Mouse (Mus musculus) MN1 (cell line): ENCODE measurements around the gene Olfr930.

ENCODE experiments used
- DNase-seq: peaks from one replicate; pipeline ENCODE4 v3.0.0-alpha.2; 2016; ENCODE audit warnings: low spot score

Olfr930 gene

GRCm38 (mm10) chr9:38929509-38929908, at the start of gene Olfr930:
Olfr930 (plus strand) TSS chr9:38929809.
- DNase-seq = no peak

DNA sequence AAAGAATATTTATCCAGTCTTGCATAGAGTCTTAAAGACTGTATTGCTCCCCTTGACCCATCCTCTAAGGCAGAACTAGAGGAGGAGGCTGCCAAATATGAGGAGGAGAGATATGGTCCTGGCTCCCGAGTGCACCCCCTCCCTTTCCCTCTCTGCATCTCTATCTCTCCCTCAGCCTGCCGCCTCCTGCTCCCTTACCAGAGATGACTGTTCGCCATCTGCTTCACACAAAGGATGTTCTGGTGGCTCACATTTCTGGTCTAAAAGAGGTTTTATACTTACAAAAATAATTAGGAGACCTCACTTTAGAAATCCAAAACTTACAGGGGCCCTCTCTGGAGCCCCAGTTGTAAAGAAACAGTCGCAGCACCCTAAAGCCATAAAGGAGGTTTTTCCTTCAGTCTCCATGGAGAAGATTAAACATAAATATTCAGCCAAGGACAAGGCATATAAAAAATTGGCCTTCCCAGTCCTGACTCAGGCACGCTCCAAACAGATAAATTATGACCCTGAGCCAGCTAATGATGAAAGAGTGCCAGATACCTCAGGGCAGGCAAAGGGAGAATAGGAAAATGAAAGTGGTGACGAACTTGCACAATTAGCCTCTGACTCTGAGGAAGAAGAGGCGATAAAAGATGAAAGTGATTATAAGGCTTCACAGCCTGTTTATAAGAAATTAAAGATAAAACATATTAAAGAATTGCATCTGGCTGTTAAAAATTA, 24.0 kb downstream of the Olfr930 start:
- no peak for DNase-seq

GRCm38 (mm10) chr9:38954124-38954416, 24.5 kb downstream of the Olfr930 start:
- DNase-seq = no peak

GRCm38 (mm10) chr9:38972013-38972412, 42.4 kb downstream of the Olfr930 start, which contains the start of gene Olfr933:
Olfr933 (plus strand) TSS chr9:38972313.
- no peak for DNase-seq
